Mouse (Mus musculus) gastrocnemius, postnatal 10 days (tissue): ENCODE data around the gene Pold2. TPM values are rescaled to one million over a fixed set of nuclear protein-coding genes. Genes with fewer than 3 reads are reported as not detected.

Experiments used
- DNase-seq: peaks from one replicate; pipeline ENCODE4 v3.0.0; 2021; ENCODE audit warnings: mixed read lengths
- long read RNA-seq, 2 experiments: library from polyadenylated mRNA; stranded (forward); transcript quantifications; one replicate each; pipeline ENCODE4 v2.0.0; 2021
- total RNA-seq, 2 experiments: library from RNA; stranded (reverse); gene quantifications; 2 replicates each; pipeline ENCODE4 v1.2.3; 2021

Pold2 gene
- total RNA-seq = 10 to 100 TPM; 36.7 to 45.4 TPM
- long read RNA-seq, experiment 1, transcript Pold2-201 (11 exons, 1,646 nt) = major isoform, 32 of 88 reads
- long read RNA-seq, experiment 1, partial matches to known transcripts = 20 of 88 reads
- long read RNA-seq, experiment 1, other reads (novel, unspliced or antisense) = 36 of 88 reads
- long read RNA-seq, experiment 2, transcript Pold2-201 (11 exons, 1,646 nt) = major isoform, 22 of 63 reads
- long read RNA-seq, experiment 2, partial matches to known transcripts = 15 of 63 reads
- long read RNA-seq, experiment 2, other reads (novel, unspliced or antisense) = 26 of 63 reads

DNA sequence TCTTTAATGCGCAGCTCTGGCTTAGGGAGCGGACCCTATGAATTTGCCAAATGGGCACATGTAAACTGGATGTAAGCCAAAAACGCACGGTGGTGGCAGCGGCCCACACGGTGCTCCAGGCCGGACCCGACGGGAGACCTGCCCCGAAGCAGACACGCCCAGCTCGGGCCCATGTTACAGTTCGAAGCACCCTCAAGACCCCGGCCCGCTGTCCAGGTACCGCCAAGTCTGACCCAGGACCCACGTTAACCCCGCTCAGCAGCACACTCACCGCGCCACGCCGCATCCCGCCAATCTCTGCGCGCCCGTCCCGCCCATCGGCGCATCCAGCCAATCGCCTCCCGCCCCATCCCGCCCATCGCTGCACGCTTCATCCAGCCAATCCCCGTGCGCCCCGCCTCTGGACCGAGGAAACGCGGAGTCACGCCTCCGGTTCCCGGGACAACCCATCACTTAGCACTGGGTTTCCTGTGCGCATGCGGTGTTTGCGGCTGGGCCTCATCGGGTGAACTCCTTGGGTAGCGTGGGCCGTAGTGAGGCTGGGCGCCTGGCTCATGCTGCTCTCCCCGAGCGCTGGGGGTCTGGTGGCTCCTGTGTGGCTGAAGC is at the start of gene Pold2:
Gene Pold2 (minus strand): TSS at position 372 of the 606 bp plus-strand sequence.
- peak; percentile 97 for DNase-seq

DNA sequence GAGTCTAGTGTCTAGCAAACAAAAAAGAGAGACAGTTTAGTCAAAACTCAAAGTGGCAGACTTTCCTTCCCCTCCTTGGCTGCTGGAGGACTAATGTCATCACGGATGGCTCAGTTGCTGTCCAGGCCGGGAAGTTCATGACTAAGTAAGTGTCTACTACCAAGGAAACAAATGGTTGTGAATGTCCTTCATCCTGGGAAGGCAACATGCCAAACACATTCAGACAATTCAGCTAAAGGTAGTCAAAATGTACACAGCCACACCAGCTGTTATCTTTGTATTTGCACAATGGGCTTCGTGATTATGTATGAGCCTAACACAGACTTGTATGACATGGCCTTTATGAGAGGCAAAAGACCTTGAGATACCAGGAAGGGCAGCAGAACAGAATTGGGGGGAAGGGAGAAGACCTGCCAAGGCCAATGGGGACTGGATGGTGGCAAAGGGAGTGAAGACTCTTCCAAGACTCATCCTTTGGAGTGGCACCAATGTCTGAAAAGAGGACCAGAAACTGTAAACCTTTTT is 48.7 kb upstream of the Pold2 start:
- DNase-seq = no peak

DNA sequence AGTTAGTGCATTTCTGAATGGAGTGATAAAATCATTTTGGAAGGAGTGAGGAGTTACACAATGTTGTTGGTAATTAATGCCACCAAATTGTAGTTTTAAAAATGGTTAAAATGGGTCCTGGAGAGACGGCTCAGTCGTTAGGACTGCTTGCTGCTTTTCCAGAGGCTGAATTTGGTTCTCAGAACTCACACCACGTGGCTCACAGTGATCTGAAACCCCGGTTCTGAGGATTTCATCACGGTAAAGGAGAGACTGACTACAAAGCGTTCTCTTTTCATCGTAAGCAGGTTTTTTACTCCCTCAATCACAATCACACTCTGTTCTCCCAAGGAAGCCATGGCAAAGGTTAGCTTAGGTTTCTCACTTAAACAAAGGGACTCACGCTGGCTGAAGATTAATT is 46.6 kb upstream of the Pold2 start:
- DNase-seq = no peak

DNA sequence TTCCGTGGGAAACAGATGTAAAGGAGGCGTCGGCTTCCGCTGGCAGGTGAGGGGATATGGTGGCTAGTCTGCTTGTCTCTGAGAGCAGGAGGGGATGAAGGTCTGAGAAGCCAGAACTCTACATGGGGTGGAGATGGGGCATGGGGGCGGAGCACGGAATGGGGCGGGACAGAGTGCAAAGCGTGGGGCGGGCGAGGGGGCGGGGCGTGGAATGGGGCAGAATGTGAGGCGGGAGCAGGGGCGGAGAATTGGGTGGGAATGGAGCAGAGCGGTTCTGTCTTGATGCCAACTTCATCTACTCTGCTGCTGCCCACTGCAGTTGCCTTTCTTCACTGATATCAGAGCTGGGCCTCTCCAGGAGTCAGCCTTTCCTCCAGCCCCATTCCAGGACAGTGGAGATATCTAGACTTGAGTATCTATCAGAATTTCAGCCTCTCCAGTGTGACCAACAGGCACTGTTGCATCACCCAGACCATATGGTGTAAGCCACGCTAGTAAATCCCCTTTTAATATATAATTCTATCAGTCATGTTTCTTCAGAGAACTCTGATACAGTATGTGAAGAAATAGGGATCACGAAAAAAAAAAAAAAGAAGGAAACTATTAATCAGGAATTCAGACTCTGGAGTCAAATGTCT is 42.4 kb upstream of the Pold2 start:
- DNase-seq = no peak

DNA sequence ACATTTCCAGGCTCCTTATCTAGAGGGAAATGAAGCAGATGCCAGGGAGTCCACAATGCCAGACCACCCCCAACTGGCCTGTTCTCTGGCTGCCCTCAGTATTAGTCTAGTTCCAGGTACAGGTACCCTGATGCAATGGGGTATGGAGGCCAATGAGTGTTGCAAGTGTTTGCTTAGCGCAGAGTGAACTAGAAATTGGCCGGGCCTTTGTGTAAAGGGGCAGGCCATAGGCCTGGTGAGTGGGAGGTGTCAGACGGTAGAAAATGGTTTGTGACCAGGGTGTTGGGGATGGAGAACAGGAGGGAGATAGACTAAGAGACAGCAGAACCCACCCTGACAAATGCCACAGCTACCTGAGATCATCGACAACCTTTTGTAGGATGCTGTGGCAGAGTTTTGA is 41.5 kb upstream of the Pold2 start:
- no peak for DNase-seq

DNA sequence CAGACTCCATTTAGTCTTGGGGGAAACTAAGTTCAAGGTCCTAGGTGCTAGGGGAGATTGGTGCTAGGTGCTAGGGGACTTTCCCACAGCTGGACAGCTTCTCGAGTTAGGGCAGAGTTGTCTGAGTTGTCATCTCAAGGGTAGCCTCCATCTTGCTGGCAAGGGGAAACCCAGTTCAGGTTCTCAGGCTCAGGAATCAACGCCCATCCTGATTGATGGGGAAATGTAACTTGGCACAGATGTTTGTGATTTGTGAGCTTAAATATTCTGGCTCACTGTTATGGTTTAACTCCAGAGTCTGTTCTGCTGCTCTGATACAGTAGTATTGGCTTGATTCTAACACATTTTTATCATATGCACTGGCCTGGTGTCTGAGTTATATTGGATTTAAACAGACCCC is 40.0 kb upstream of the Pold2 start:
- no peak for DNase-seq

DNA sequence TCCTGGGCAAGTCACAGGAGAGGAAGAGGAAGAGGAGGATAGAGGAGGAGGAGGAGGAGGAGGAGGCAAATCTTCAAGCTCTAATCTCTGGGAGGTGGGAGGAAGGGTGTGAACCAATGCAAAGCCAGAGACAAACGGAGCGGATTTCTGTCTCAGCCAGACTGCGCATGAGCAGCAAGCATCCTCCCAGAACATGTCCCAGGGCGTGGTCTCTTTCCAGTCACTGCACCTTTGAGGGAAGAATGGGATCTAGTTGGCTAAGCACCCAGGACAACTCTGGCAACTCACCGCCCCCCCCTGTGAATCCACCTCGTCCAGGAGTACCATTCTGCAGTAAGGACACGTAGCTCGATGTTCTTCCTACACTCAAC is 38.1 kb upstream of the Pold2 start:
- no peak for DNase-seq

DNA sequence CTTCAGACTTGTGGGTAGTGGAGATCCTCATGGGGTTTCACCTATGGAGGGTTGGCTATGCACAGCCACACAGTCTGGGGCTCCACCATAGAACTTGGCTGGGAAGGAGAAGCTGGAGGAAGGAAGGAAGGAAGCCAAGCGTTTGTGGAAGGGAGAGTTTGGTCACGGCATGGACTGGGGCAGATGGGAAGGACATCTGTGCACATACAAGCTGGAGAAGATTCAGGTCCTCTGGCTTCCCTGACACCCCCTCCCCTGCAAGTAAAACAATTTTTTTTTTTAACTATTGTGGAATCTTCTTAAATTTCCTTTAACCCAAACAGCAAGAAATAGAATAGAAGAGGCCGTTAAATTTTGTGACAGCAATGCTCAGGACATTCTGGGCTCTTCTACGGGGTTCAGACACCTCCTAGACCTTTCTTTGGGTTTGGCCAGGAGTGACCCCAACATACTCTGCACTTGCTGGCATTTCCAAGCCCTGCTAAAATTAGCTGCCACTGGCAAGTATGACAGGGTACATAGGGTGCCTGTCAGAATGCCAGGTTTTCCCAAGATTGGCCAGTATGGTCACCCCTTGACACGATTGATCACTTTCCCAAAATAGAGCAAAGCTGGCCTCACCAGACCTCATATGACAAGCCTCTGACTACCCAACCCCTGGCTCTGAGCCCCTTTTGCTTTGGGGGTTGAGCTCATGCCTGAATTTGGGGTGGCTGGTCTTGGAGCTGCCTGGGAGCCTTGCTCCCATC is 37.5 kb upstream of the Pold2 start:
- no peak for DNase-seq

DNA sequence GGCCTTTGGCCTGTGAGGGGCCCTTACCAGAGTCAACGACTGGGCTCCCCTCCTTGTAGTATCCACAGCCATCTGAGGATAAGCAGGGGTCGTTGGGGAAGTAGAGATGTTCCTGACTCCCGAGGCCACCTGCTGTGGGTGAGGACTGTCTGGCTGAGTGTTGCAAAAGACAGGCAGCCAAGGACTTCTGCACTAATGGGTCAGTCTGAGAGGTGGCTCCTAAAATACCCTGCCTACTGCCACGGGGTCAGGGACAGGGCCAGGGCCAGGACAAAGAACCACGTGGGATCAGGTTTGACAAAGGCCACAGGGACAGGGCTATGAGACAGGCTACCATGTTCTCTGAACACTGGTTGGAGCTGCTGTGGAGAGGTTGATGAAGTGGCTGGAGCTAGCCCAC is 36.8 kb upstream of the Pold2 start:
- DNase-seq = no peak

DNA sequence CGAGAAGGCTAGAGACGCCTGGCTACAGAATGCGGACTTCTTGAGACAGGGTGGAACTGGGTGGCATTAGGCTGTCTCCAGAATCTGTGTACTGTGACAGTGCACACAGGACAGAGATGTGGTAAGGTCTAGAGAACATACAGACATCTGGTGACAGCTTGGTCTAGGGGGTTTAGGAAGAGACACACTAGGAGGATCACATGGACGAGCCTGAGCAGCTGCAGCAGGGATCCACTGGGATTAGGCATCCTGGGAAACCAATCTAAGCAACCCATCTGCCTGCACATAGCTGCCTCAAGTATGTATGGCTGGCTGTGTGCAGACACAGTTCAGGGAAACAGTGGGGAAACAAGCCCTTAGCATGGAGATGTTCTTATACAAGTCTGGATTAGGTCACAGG is 35.8 kb upstream of the Pold2 start:
- no peak for DNase-seq

DNA sequence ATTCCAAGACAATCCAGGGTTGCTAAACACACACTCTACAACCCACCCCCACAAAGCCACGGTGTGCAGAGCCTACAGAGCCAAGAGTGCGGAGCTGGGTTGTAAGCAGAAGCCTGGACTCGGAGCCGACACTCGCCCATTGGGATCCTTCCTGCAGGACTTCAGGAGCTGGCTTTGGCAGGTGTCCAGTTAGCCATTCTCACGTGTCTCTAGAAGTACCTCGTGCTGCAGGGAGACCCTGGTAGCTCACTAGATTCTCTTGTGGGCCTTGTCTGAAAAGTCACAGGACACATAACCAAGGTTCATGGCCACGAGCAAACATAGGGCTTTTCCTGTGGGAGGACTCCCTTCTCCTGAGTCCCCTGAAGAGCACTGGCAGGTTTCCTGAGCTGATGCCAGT is 35.2 kb upstream of the Pold2 start:
- no peak for DNase-seq

DNA sequence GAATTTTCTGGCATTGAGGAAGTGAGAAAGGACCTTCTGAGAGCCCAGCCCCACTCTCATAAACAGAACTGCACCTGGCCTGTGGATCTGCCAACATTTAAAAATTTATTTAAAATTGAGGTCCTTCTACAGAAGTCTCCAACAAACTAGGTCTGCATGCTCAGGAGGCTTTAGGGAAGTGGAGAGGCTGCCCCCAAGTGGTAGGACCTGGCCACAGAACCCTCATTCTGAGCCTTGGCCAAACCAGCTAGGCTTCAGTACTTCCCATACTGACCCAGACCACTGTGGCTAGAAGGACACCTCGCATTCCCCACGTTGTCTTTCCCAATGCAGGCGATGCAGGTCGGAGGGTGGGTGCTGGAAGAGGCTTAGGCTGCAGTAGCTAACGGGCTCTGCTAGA is 34.5 kb upstream of the Pold2 start:
- peak; percentile 62 for DNase-seq

DNA sequence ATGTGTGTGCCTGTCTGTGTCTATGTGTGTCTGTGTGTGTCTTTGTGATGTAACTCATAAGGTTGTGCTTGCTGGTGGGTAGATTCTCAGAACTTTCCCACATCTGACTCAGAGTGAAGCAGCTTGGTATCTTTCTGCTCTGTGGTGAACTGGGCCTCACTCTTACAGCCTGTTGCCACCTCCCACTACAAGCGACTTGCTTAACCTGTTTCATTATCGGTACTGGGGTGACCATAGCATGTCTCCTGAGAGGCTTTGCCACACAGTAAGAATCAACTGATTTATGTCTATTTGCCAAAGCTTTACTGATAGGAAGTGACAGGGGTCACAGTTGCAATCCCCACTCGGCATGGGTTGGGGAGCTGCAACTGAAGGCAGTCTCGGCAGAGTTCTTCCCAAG is 30.6 kb upstream of the Pold2 start:
- no peak for DNase-seq

DNA sequence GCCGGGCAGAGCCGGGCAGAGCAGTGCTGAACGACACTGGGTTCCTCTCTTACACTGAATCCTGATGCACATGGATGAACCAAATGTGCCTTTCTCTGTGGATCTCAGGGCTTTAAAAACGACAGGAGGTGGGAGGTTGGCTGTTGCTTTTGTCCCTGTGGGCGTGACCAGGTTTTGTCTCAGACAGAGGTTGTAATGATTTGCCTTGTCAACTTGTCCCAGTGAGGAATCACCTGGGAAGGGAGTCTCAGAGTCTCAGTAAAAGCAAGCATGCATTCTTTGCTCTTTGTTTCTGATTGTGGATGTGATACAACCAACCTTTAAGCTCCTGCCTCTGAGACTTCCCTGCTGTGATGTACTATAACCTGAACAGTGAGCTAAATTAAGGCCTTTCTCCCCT is 29.0 kb upstream of the Pold2 start:
- no peak for DNase-seq

DNA sequence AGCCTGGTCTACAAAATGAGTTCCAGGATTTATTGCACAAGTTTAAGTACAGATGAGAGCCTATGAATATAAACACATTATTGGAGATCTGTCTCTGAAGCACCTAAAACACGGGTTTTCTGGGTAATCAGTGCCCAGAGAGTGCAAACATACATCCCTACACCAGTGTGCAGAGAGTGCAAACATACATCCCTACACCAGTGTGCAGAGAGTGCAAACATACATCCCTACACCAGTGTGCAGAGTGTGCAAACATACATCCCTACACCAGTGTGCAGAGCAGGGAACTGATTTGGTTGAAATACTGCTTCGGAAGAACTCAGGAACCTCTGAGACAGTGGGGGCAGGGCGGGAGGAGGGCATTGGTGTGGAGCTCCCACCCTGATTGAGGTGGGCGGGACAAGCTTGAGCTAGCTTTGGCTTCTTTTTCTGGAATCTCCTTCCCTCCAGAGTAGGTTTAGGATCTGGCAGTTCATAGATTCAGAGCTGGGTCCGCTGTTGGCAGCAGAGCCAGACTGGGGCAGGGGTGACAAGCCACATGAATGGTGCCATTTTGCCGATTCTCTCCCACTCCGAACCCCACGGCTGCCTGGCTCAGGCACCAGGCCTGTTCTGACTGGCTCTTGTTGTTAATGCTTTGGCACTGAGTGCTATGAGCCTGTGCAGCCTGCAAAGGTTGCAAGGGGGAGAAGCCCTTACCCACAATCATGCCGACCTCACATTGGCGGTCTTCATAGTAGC is 27.9 kb upstream of the Pold2 start:
- no peak for DNase-seq

DNA sequence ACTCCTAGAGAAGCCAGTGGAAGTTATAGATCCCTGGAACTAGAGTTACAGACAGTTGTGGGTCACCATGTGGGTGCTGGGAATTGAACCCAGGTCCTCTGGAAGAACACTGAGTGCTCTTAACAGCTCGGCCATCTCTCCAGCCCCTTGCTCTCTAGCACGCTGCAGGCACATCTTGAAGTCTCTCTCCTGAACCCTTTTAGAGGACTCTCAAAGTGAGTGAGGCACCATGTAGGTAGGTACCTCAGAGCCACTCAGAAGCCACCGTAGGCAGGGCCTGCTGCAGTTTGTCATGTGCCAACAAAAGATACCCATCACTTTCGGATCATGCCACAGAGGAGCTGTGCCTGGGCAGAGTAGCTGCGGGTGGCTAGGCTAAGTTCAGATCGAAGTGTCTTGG is 26.8 kb upstream of the Pold2 start:
- DNase-seq = no peak

DNA sequence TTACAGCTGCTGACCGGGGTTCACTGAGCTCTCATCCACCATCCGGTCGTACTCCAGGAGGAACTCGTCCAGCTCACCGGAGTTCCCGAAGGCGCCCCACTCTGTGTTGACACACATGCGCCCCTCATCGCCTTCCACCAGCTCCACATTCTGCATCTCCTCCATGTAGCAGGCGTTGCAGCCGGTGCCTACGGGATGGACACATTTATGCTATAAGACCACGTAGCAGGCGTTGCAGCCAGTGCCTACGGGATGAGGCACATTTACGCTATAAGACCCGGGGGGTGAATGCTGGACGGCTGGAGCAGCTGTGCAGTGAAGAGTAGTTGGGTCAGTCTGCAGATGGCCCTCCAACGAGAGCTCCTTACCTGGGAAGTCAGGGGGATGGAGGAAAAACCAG is 26.3 kb upstream of the Pold2 start:
- no peak for DNase-seq

DNA sequence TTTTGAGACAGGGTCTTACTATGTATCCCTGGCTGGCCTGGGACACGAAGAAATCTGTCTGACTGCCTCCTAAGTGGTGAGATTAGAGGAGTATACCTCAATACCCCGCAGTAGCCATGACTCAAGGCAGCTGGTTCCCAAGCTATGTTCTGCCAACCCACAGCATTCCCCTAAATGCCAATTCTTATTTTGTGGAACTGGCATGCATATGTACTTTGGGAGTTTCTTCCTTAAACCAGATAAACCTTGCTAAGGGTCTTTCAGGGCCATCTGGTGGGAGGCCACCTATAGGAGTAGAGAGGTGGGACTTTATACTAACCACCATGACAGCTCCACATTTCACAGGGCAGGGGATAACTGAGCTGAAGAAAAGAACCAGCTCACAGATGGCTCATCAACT is 25.8 kb upstream of the Pold2 start:
- DNase-seq = no peak

DNA sequence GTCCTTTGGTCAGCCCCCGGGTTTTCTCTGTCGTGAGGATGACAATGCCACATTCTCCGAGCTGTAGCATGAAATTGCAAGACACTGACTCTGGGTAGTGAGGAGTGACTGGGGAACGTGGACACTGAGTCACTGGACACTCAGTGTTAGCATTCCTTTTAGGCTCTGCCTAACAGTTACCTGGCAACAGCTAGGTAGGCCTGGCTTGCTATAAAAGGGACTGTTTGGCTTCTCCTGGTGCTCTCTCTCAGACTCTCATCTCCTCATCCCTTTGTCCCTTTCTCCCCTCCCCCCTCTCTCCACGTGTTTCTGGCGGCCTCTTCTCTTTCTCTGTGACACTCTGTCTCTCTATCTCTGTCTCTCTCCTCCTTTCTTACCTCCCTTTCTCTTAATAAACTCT is 24.3 kb upstream of the Pold2 start:
- DNase-seq = no peak

DNA sequence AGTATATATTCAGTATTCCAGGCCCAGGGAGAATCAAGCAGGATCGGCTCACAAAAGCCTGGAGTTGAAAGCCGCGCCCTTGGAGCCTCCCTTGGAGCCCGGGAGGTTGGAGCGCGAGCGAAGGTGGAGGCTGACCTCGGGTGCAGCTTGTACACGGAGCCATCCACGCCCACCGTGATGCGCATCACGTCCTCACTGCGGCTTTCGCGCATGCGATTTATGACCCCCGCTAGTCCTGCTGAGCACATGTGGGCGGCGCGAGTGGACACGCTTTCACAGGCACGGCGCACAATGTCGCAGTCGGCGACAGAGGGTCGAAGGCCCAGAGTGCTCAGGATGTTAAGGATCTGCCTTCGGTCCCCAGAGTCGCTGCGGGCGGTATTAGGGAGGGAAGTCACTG is 23.9 kb upstream of the Pold2 start:
- peak; percentile 45 for DNase-seq

DNA sequence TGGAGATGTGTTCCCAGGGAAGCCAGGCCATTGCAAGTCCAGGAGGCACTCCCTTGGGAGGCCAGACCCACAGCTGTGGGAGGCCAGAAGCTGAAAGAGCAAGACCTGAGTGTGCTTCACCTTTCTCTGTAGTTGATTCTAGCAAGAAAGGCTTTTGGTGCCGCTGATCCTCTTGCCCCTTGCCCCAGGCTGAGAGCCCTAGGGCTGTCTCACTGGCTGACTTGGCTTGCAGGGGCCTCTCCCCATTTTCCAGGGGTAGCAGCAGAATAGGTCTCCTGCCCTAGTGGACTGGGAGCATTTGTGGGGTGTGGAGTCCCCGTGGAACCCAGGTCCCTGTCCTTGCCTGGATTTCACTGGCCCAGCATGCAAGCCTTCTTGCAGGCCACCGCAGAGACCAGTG is 23.2 kb upstream of the Pold2 start:
- DNase-seq = no peak

DNA sequence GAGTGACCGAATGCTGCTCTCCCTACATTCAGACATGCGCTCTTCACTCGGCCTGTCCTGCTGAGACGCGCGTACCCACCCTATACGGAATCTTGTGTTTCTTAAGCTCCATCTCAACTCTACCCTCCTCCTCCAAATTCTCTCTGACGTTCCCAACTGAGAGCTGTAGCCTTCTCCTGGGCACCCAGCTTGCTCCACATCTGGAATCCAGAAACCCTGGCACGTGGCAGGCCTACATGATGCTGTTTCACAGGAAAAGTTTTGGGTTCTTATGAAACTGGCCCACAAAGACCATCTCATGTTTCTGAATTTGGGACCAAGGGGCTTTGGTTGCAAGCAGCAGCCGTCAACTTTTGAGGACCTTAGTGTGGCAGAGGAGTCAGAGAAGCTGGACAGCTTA is 21.2 kb upstream of the Pold2 start:
- no peak for DNase-seq
